Mouse (Mus musculus) cerebellum, postnatal 10 days (tissue): ENCODE data around the gene Lnpk.

Experiments used
- DNase-seq, 2 experiments: peaks; one replicate each; pipeline ENCODE4 v3.0.0; 2021; ENCODE audit warnings: mixed read lengths in 2 of 2

Gene Lnpk

GRCm38 (mm10) chr2:74488443-74488842, 90.8 kb downstream of the Lnpk start:
- no peak for DNase-seq

GRCm38 (mm10) chr2:74482651-74483050, 96.6 kb downstream of the Lnpk start:
- DNase-seq: no peak

GRCm38 (mm10) chr2:74482086-74482485, 97.1 kb downstream of the Lnpk start:
- no peak for DNase-seq
